Mouse (Mus musculus) splenic B cell, adult 2 months (primary cell): ENCODE results near the gene Ninj1.
A peak's percentile ranks its signal among the peaks of the same experiment; 100 is the strongest.

Experiments
- DNase-seq: peaks from one replicate; pipeline ENCODE4 v3.0.0-alpha.2; 2011; ENCODE audit warnings: low read depth, low spot score
- H3K27me3 ChIP-seq: 2 replicates; pipeline ENCODE4 v1.6.1; 2012; ENCODE audit warnings: mild to moderate bottlenecking, low read length, moderate library complexity, mixed read lengths; ENCODE audit not compliant: control insufficient read depth, poor library complexity, insufficient read depth, severe bottlenecking
- H3K36me3 ChIP-seq: 2 replicates; pipeline ENCODE4 v1.6.1; 2012; ENCODE audit warnings: mild to moderate bottlenecking, low read length, moderate library complexity, mixed read lengths; ENCODE audit not compliant: control insufficient read depth, poor library complexity, insufficient read depth, severe bottlenecking

Ninj1 gene

DNA sequence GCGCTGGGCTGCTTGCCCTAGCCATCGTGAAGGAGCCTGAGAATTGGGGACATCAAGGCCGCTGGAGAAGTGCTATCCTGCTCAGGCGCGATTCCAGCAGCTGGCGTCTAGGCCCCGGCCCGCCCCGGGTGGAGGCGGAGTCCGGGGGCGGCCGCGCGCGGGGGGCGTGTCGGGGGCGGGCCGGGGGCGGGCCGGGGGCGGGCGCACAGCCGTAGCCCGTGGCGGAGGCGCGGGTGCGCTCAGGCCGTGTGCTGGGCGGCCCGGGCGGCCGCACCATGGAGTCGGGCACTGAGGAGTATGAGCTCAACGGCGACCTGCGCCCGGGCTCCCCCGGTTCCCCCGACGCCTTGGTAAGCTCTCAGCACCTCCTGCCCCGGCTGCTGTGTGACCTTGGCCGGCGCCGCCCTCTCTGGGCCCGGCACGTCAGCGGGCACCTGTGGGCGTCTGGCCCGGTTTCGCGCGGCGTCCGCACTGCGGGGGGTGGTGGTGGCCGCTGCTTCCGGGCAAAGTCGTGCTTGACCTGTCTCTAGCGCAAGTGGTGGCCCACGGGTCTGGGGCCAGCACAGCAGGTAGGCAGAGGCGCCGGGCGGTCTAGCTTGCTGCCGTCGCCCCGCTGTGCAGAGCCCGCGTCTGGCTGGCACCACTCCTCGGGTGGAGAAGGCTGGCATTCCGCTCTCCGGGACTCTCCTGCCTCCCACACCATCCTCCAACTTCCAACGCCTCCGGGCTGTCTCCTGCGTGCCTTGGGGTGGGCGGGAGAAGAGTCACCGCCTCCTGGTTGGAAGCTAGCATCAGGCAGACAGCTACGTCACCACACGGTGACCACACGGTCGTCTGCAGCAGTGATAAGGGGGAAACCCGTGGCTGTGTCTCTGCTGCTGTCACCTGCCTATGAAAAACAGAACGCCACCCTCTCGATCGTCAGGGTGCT lies at the start of gene Ninj1:
Ninj1 (plus strand) TSS at position 198 of the 931 bp plus-strand sequence.
- DNase-seq, result peak; percentile 93
- no peaks in the 10 kb centered on the region for H3K36me3 ChIP-seq
- H3K27me3 ChIP-seq, result no peaks in the 10 kb centered on the region

DNA sequence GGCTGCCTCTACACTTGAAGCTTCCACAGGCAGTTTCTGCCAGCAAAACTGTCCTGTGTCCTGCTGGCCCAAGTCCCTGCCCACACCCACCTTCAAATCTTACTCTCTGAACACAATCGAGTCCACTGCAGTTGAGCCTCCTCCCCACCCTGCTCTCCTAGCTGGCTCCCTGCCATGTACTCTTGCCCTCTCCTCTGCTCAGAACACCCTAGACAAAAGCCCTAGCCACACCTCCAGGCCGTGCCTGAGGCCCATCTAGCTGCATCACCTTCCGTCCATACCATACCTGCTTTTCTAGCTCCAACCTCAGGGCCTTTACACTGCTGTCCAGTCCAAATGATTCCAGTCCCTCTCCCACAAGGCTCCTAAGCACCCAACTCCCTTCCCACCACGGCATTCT lies 46.7 kb upstream of the Ninj1 start:
- DNase-seq, result no peak
- Histone ChIP-seq H3K36me3 (no peaks in the 10 kb centered on the region), H3K27me3 (no peaks in the 10 kb centered on the region)

GRCm38 (mm10) chr13:49142396-49142795 lies 44.9 kb upstream of the Ninj1 start:
- no peaks in the 10 kb centered on the region for H3K36me3 ChIP-seq
- no peak for DNase-seq

GRCm38 (mm10) chr13:49143323-49143722 lies 44.0 kb upstream of the Ninj1 start:
- Histone ChIP-seq H3K36me3 (no peaks in the 10 kb centered on the region), H3K27me3 (no peaks in the 10 kb centered on the region)
- no peak for DNase-seq

More at GRCm38 (mm10) chr13:49142396-49142795, 44.9 kb upstream of the Ninj1 start:
- no peaks in the 10 kb centered on the region for H3K27me3 ChIP-seq

GRCm38 (mm10) chr13:49144451-49144850 lies 42.8 kb upstream of the Ninj1 start:
- Histone ChIP-seq H3K36me3 (no peaks in the 10 kb centered on the region), H3K27me3 (no peaks in the 10 kb centered on the region)
- no peak for DNase-seq

DNA sequence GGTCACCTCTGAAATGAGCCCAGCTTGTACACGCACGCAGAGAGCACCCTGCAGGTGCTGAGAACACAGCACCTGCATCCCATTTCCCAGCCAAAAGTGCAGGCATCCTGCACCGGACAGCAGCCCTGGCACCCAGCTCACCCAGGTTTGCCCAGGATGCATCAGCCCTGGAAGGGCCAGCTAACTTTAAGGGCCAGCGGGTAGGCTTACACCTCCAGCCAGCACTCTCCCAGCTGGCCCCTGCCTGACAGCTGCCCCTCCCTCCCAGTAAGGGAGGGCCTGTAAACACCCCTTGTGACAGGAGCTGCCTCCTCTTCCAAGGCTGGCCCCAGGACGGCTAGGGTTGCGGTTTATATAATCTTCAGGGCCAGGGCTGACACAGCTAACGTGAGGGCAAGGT lies 41.9 kb upstream of the Ninj1 start:
- H3K27me3 ChIP-seq, result no peaks in the 10 kb centered on the region
- no peak for DNase-seq
- H3K36me3 ChIP-seq, result no peaks in the 10 kb centered on the region

- Histone ChIP-seq H3K36me3 (no peaks in the 10 kb centered on the region), H3K27me3 (no peaks in the 10 kb centered on the region)
- no peak for DNase-seq
Observed at GRCm38 (mm10) chr13:49146040-49146697, 41.1 kb upstream of the Ninj1 start.

GRCm38 (mm10) chr13:49146698-49147006 lies 40.6 kb upstream of the Ninj1 start:
- DNase-seq, result no peak
- no peaks in the 10 kb centered on the region for H3K36me3 ChIP-seq
- H3K27me3 ChIP-seq, result no peaks in the 10 kb centered on the region

GRCm38 (mm10) chr13:49147007-49147857 lies 40.1 kb upstream of the Ninj1 start:
- DNase-seq, result peak; percentile 12
- no peaks in the 10 kb centered on the region for H3K27me3 ChIP-seq
- H3K36me3 ChIP-seq, result no peaks in the 10 kb centered on the region

- Histone ChIP-seq H3K27me3 (no peaks in the 10 kb centered on the region), H3K36me3 (no peaks in the 10 kb centered on the region)
- DNase-seq, result peak; percentile 74
Observed at GRCm38 (mm10) chr13:49147858-49148226, 39.4 kb upstream of the Ninj1 start, which contains the start of gene Wnk2. Gene Wnk2 (minus strand): TSS chr13:49148014.

DNA sequence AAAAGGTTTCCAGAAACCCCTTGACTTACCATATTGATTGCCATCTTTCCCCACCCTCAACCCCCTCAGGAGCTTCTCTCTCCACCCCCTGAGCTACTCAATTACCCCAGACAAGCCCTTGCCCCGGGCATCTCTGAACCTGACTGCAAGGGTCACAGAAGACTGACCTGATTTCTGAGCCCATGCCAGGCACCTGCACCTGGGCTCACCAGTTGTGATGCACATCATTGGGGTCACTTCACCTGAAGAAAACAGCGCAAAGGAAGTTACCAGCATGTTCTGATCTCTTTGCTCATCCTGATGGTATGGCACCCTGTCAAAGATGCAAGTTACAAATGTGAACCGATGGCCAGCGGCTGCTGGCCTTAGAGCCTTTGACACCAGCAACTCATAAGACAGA lies 38.6 kb upstream of the Ninj1 start:
- no peak for DNase-seq
- H3K27me3 ChIP-seq, result no peaks in the 10 kb centered on the region
- H3K36me3 ChIP-seq, result no peaks in the 10 kb centered on the region

DNA sequence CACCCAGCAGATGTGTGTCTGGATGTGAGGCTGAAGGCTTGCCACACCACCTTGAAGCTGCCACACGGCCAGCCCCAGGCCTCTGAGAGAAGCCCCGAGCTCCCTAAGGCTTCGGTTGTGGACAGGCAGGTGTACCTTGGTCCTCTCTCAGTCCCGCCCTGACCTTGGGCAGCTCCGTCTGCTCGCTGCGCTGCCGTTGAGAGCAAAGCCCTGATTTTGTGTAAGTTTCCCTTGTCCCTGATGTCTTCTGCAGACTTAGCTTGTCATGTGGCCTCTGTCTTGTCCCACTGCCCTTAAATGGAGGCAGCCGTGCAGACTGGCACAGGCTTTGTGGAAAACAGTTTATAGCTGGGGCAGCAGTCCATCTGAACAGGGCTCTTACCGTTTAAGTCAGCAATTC lies 33.3 kb upstream of the Ninj1 start:
- DNase-seq, result no peak

DNA sequence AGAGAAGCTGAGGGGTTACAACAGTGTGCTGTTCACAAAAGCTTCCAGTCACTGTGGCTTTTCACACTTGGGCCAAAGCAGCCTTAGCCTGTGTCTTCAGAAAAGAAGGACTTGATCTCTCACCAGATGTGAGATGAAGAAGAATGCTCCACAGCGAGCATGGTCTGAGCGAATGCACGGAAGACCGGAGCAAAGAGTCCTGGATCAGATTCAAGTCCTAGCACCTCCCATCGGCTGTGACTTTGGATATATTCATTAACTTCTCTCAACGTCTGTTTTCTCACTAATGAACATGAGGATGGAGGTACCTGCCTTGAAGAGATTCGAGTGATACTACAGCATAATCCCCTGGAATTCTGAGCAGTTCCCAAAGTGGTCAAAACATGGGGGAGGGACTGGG lies 32.7 kb upstream of the Ninj1 start:
- Histone ChIP-seq H3K36me3 (no peaks in the 10 kb centered on the region), H3K27me3 (no peaks in the 10 kb centered on the region)
- no peak for DNase-seq

More for the DNA sequence above, 33.3 kb upstream of the Ninj1 start:
- H3K36me3 ChIP-seq, result no peaks in the 10 kb centered on the region
- H3K27me3 ChIP-seq, result no peaks in the 10 kb centered on the region

DNA sequence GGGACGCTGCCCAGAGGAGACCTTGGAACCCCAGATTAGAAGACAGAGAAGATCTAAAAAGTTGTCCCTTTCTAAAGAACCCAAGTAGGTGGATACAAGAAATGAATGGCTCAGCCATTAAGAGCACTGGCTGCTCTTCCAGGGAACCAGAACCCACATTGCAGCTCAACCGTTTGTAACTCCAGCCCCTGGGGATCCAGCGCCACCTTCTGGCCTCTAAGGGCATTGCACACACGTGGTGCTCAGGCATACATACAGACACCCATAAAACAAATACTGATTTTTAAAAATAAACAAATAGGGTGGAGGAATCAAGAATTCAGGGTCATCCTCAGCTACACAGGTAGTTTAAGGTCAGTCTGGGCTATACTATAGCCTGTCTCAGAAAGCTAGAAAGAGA lies 30.6 kb upstream of the Ninj1 start:
- no peak for DNase-seq
- no peaks in the 10 kb centered on the region for H3K36me3 ChIP-seq
- no peaks in the 10 kb centered on the region for H3K27me3 ChIP-seq
